Mouse (Mus musculus) hindbrain, embryonic 15.5 days (tissue): ENCODE data around the gene Rpusd3. TPM values are rescaled to one million over a fixed set of nuclear protein-coding genes. Genes with fewer than 3 reads are reported as not detected.
A peak's percentile ranks its signal among the peaks of the same experiment; 100 is the strongest.

Source experiments
- ATAC-seq: fragments of 200-750 bp; cut with Nextera tagmentation; 2 replicates; pipeline ENCODE4 v1.8.0; 2017; ENCODE audit warnings: low read depth, moderate number of reproducible peaks, moderate TSS enrichment; ENCODE audit not compliant: low FRiP score
- H3K27ac ChIP-seq: fragments of 300-500 bp; sonication (generic); replicated peaks from 2 replicates; pipeline ENCODE4 v1.5.1; 2015; ENCODE audit warnings: mild to moderate bottlenecking, inconsistent platforms
- H3K27me3 ChIP-seq: fragments of 300-500 bp; sonication (generic); 2 replicates; pipeline ENCODE4 v1.6.1; 2015; ENCODE audit warnings: control low read depth, inconsistent platforms
- H3K36me3 ChIP-seq: fragments of 300-500 bp; sonication (generic); 2 replicates; pipeline ENCODE4 v1.6.1; 2015; ENCODE audit warnings: control low read depth, inconsistent platforms
- H3K4me1 ChIP-seq: fragments of 300-500 bp; sonication (generic); replicated peaks from 2 replicates; pipeline ENCODE4 v1.6.1; 2015; ENCODE audit warnings: control low read depth, inconsistent platforms
- H3K4me2 ChIP-seq: fragments of 300-500 bp; sonication (generic); 2 replicates; pipeline ENCODE4 v1.6.1; 2015; ENCODE audit warnings: moderate library complexity, mild to moderate bottlenecking, inconsistent platforms
- H3K4me3 ChIP-seq: fragments of 300-500 bp; sonication (generic); 2 replicates; pipeline ENCODE4 v1.5.1; 2015; ENCODE audit warnings: mild to moderate bottlenecking, inconsistent platforms
- H3K9ac ChIP-seq: fragments of 300-500 bp; sonication (generic); 2 replicates; pipeline ENCODE4 v1.6.1; 2015; ENCODE audit warnings: inconsistent platforms
- H3K9me3 ChIP-seq: fragments of 300-500 bp; sonication (generic); 2 replicates; pipeline ENCODE4 v1.6.1; 2016; ENCODE audit warnings: control low read depth, inconsistent platforms
- WGBS: fragments of 180-500 bp; shearing (Covaris S2); methylation state at CpG from one replicate; pipeline ENCODE4 v1.1.7; 2015; 5-methylcytosine and 5-hydroxymethylcytosine counted together
- polyA plus RNA-seq: library from polyadenylated mRNA; unstranded; fragments of >200 nt; fragmentation: Nextera tagmentation; extraction: Ambion mirVana; gene quantifications from 2 replicates; pipeline ENCODE4 v1.2.1, GENCODE M21; 2015

Gene Rpusd3
- polyA plus RNA-seq, 1 experiment from 2014 or later = 18.7 TPM

DNA sequence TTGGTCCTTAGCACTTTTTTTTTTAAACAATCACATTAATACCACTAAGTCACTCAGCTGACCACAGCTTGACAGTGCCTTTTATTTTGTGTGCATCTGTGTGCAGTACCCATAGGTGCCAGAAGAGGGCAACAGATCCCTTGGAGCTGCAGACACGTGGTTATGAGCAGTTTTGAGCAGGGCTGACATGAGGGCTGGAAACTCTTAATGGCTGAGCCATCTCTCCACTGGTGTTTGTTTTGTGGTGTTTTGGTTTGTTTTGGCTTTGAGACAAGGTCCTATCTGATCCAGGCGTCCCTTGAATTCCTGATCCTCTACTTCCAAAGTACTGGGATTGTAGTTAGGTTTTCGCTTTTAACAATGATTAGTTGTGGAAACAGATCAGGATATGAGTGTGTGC is 8.3 kb upstream of the Rpusd3 start:
- no peaks in the 10 kb centered on the region for H3K36me3 ChIP-seq
- no peak overlapping the region for H3K4me2 ChIP-seq
- no peaks in the 10 kb centered on the region for H3K27me3 ChIP-seq
- no peak overlapping the region for H3K4me3 ChIP-seq
- no peak for ATAC-seq
- H3K4me1 ChIP-seq = no peaks in the 10 kb centered on the region
- no peak overlapping the region for H3K9ac ChIP-seq
- 63% methylated on average over 3 of the region's 3 CpGs for WGBS
- no peak overlapping the region for H3K27ac ChIP-seq
- no peaks in the 10 kb centered on the region for H3K9me3 ChIP-seq

DNA sequence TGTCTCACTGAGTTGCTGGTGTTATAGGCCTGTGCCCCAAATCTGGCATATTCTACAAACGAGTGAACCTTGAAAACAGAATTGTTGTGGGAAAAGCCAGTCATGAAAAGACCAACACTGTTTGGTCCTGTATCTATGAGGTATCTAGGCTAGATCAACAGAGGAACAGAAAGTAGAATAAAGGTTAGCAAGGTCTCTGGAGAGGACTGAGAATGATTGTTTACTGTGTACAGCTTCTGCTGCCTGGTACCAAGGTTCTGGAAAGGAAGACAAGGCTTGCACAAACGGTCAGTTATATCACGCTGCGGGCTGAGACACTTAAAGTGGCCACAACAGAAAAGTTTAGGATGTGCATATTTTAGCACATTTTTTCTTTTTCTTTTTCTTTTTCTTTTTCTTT is 7.6 kb upstream of the Rpusd3 start:
- Histone ChIP-seq H3K27ac (no peak overlapping the region), H3K27me3 (no peaks in the 10 kb centered on the region), H3K4me1 (no peaks in the 10 kb centered on the region), H3K4me3 (no peak overlapping the region), H3K36me3 (no peaks in the 10 kb centered on the region), H3K9ac (no peak overlapping the region), H3K4me2 (no peak overlapping the region), H3K9me3 (no peaks in the 10 kb centered on the region)
- 92% methylated on average over 4 of the region's 4 CpGs for WGBS
- ATAC-seq = no peak

GRCm38 (mm10) chr6:113424187-113424586 is 5.0 kb upstream of the Rpusd3 start:
- WGBS = 91% methylated on average over 7 of the region's 7 CpGs
- no peak overlapping the region for H3K4me2 ChIP-seq
- no peak overlapping the region for H3K4me3 ChIP-seq
- no peak overlapping the region for H3K27ac ChIP-seq
- H3K27me3 ChIP-seq = no peaks in the 10 kb centered on the region
- H3K36me3 ChIP-seq = no peaks in the 10 kb centered on the region
- peaks cover 4% of the 10 kb centered on the region for H3K4me1 ChIP-seq
- H3K9ac ChIP-seq = no peak overlapping the region
- ATAC-seq = no peak
- H3K9me3 ChIP-seq = no peaks in the 10 kb centered on the region

DNA sequence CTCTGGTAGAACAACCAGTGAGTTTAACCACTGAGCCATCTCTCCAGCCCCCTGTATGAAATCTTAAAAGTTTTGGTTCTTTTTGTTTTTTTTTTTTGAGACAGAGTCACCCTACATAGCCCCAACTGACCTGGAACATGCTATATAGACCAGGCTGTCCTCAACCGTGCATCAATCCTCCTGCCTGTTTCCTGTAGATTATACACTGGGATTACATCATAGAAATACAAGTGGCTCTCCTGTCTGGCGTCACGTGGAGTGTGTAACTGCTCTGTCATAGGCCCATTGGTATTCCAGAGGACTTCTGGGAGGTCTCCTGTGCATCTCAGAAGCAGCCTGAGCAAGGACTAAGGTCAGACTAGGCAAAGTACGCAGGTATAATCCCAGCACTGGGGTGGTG is 3.9 kb upstream of the Rpusd3 start:
- WGBS = 84% methylated on average over 4 of the region's 4 CpGs
- no peak overlapping the region for H3K27ac ChIP-seq

GRCm38 (mm10) chr6:113418441-113419198 is 520 bp downstream of the Rpusd3 start:
- Histone ChIP-seq H3K9me3 (no peaks in the 10 kb centered on the region), H3K4me2 (peak overlapping the region; percentile 96), H3K36me3 (peaks cover 5% of the 10 kb centered on the region; the same call in 1 of the 2 replicates), H3K4me1 (peaks cover 18% of the 10 kb centered on the region), H3K4me3 (peak overlapping the region; percentile 55), H3K9ac (peak overlapping the region; percentile 56), H3K27ac (peak overlapping the region; percentile 63), H3K27me3 (no peaks in the 10 kb centered on the region)
- WGBS = 17% methylated on average over 16 of the region's 16 CpGs
- peak; percentile 68 for ATAC-seq

More for the DNA sequence above, 3.9 kb upstream of the Rpusd3 start:
- H3K9ac ChIP-seq = no peak overlapping the region
- H3K36me3 ChIP-seq = no peaks in the 10 kb centered on the region
- no peaks in the 10 kb centered on the region for H3K27me3 ChIP-seq
- H3K4me1 ChIP-seq = peaks cover 11% of the 10 kb centered on the region
- no peak overlapping the region for H3K4me2 ChIP-seq
- H3K9me3 ChIP-seq = no peaks in the 10 kb centered on the region
- ATAC-seq = no peak
- no peak overlapping the region for H3K4me3 ChIP-seq

DNA sequence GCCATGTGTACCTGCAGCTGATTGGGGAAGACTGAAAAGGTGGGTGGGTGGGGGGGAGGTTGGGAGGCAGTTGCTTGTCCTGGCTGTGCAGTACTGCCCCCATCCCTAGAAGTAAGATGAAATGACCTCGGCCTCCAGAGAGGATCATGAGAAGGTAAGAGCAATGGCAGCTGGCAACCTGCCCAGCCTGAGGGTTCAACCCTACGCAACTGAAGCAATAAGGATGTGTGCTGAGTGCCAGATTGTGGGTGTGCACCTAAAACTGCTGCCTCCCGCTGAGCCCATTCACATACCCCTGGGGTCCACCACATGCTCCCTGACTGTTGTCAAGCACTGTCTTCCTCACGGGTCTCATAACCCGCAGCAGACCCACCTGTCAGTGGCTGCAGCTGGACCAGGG is 2.7 kb downstream of the Rpusd3 start:
- Histone ChIP-seq H3K4me3 (no peak overlapping the region), H3K27me3 (no peaks in the 10 kb centered on the region), H3K9me3 (no peaks in the 10 kb centered on the region), H3K36me3 (peaks cover 5% of the 10 kb centered on the region; the same call in 1 of the 2 replicates), H3K27ac (no peak overlapping the region), H3K9ac (no peak overlapping the region), H3K4me1 (peaks cover 18% of the 10 kb centered on the region), H3K4me2 (no peak overlapping the region)
- no peak for ATAC-seq
- 78% methylated on average over 5 of the region's 5 CpGs for WGBS

GRCm38 (mm10) chr6:113410001-113410400 is 9.1 kb downstream of the Rpusd3 start:
- Histone ChIP-seq H3K9ac (no peak overlapping the region), H3K4me2 (no peak overlapping the region), H3K27me3 (no peaks in the 10 kb centered on the region), H3K27ac (no peak overlapping the region), H3K4me1 (no peaks in the 10 kb centered on the region), H3K9me3 (no peaks in the 10 kb centered on the region), H3K36me3 (peaks cover 4% of the 10 kb centered on the region; the same call in 1 of the 2 replicates), H3K4me3 (no peak overlapping the region)
- ATAC-seq = no peak
- 64% methylated on average over 1 of the region's 1 CpGs for whole genome bisulfite sequencing

- no peak overlapping the region for H3K27ac ChIP-seq
- no peak overlapping the region for H3K9ac ChIP-seq
- H3K36me3 ChIP-seq = no peaks in the 10 kb centered on the region
- 78% methylated on average over 9 of the region's 9 CpGs for WGBS
- no peaks in the 10 kb centered on the region for H3K4me1 ChIP-seq
- ATAC-seq = no peak
- H3K27me3 ChIP-seq = no peaks in the 10 kb centered on the region
- H3K4me3 ChIP-seq = no peak overlapping the region
- H3K9me3 ChIP-seq = no peaks in the 10 kb centered on the region
- no peak overlapping the region for H3K4me2 ChIP-seq
Observed at GRCm38 (mm10) chr6:113406683-113407082, 12.5 kb downstream of the Rpusd3 start.

DNA sequence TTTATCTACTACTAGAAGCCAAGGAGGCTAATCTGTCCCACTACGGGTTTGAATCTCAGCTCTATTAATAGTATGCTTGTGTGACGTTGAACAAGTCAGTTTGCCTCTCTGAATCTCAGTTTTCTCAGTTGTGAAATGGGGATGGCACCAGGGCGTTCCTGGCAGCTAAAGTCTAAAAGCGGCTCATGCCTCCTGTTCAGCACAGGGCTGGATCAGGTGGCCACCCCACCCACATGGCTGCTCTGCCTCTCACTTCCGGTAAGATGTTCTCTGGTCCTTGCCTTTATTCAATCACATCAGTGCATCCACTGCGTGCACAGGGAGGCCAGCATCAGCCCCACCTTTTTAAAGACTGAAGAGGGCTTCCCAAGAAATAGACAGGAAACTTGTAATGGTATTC is 13.7 kb downstream of the Rpusd3 start:
- Histone ChIP-seq H3K27me3 (no peaks in the 10 kb centered on the region), H3K9ac (no peak overlapping the region), H3K27ac (no peak overlapping the region), H3K4me2 (no peak overlapping the region), H3K36me3 (no peaks in the 10 kb centered on the region), H3K4me1 (no peaks in the 10 kb centered on the region), H3K4me3 (no peak overlapping the region), H3K9me3 (no peaks in the 10 kb centered on the region)
- 90% methylated on average over 6 of the region's 6 CpGs for WGBS
- ATAC-seq = no peak

DNA sequence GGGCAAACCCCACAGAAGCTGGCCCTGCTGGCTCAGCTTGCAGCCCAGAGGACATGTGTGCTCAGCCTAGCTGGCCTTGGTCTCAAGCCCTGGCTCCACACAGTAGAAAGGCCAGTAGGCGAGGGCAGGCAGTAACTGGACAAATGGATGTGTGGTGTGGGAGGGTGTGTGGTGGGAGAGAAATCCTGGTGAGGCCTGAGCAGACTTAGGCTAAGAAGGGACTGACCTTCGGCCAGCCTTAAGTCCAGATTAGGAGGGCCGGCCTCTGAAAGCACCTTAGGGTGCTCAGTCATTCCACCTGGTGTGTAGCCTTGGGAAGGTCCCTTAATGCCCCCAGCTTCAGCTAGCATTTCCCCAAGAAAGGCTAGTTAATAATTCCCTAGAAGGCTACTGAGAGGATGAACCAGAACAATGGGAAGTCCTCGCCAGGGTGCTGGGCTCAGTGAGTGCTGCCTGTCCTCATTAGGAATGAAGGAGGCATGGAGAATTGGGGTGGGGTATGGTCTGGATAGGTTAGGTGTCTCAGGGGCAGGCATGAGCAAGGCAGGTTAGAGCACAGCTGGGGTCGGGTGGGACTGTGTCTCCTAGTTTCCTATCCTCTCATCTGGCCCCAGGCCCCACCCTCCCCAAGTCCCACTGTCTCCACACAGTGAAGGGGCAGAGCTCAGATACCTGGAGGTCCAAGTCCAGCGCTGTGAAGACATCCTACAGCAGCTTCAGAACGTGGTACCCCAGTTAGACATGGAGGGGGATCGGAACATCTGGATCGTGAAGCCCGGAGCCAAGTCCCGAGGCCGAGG is 14.3 kb downstream of the Rpusd3 start:
- H3K27ac ChIP-seq = no peak overlapping the region
- H3K4me2 ChIP-seq = no peak overlapping the region
- H3K4me3 ChIP-seq = no peak overlapping the region
- no peaks in the 10 kb centered on the region for H3K27me3 ChIP-seq
- no peaks in the 10 kb centered on the region for H3K4me1 ChIP-seq
- H3K9ac ChIP-seq = no peak overlapping the region
- 74% methylated on average over 12 of the region's 12 CpGs for WGBS
- H3K36me3 ChIP-seq = no peaks in the 10 kb centered on the region
- no peaks in the 10 kb centered on the region for H3K9me3 ChIP-seq
- ATAC-seq = no peak

GRCm38 (mm10) chr6:113402094-113402493 is 17.0 kb downstream of the Rpusd3 start:
- no peaks in the 10 kb centered on the region for H3K36me3 ChIP-seq
- no peaks in the 10 kb centered on the region for H3K27me3 ChIP-seq
- no peak for ATAC-seq
- no peaks in the 10 kb centered on the region for H3K9me3 ChIP-seq
- no peaks in the 10 kb centered on the region for H3K4me1 ChIP-seq
- no peak overlapping the region for H3K27ac ChIP-seq
- H3K4me2 ChIP-seq = no peak overlapping the region
- 95% methylated on average over 13 of the region's 13 CpGs for whole genome bisulfite sequencing
- H3K9ac ChIP-seq = no peak overlapping the region
- H3K4me3 ChIP-seq = no peak overlapping the region

GRCm38 (mm10) chr6:113396270-113397030 is 22.7 kb downstream of the Rpusd3 start:
- no peak for ATAC-seq
- 86% methylated on average over 10 of the region's 10 CpGs for WGBS
- no peak overlapping the region for H3K4me2 ChIP-seq
- H3K9ac ChIP-seq = no peak overlapping the region
- H3K9me3 ChIP-seq = no peaks in the 10 kb centered on the region
- peaks cover 9% of the 10 kb centered on the region for H3K4me1 ChIP-seq
- no peak overlapping the region for H3K4me3 ChIP-seq
- H3K27me3 ChIP-seq = no peaks in the 10 kb centered on the region
- no peak overlapping the region for H3K27ac ChIP-seq
- peaks cover 8% of the 10 kb centered on the region; the same call in 1 of the 2 replicates for H3K36me3 ChIP-seq
